Mouse (Mus musculus): ENCODE results near the gene Phactr4.

Gene Phactr4

GRCm38 (mm10) chr4:132369953-132370750, 52.1 kb downstream of the Phactr4 start:
- no peak for DNase-seq (ENCODE audit: low read depth in 2 of 2, low spot score in 2 of 2)

GRCm38 (mm10) chr4:132367480-132368201, 54.6 kb downstream of the Phactr4 start:
- DNase-seq (ENCODE audit: low read depth in 2 of 2, low spot score in 2 of 2): no peak

GRCm38 (mm10) chr4:132365450-132366060, 56.7 kb downstream of the Phactr4 start:
- no peak for DNase-seq (ENCODE audit: low read depth in 2 of 2, low spot score in 2 of 2)

GRCm38 (mm10) chr4:132363487-132363886, 58.8 kb downstream of the Phactr4 start:
- DNase-seq (ENCODE audit: low read depth in 2 of 2, low spot score in 2 of 2): no peak

GRCm38 (mm10) chr4:132359510-132359909, 62.8 kb downstream of the Phactr4 start:
- no peak for DNase-seq (ENCODE audit: low read depth in 2 of 2, low spot score in 2 of 2)

GRCm38 (mm10) chr4:132356170-132356569, 66.1 kb downstream of the Phactr4 start:
- peak in 1 of 2 experiments; percentile 23 for DNase-seq (ENCODE audit: low read depth in 2 of 2, low spot score in 2 of 2)

GRCm38 (mm10) chr4:132355403-132355802, 66.9 kb downstream of the Phactr4 start:
- DNase-seq (ENCODE audit: low read depth in 2 of 2, low spot score in 2 of 2): no peak

GRCm38 (mm10) chr4:132354571-132354970, 67.7 kb downstream of the Phactr4 start:
- no peak for DNase-seq (ENCODE audit: low read depth in 2 of 2, low spot score in 2 of 2)

GRCm38 (mm10) chr4:132353481-132353885, 68.8 kb downstream of the Phactr4 start, which contains the start of gene Rcc1:
Gene Rcc1 (minus strand): TSS chr4:132353605.
- peak; percentile 91 to 92 for DNase-seq (ENCODE audit: low read depth in 2 of 2, low spot score in 2 of 2)

GRCm38 (mm10) chr4:132352739-132353138, 69.5 kb downstream of the Phactr4 start:
- DNase-seq (ENCODE audit: low read depth in 2 of 2, low spot score in 2 of 2): no peak

GRCm38 (mm10) chr4:132351401-132351800, 70.9 kb downstream of the Phactr4 start:
- DNase-seq (ENCODE audit: low read depth in 2 of 2, low spot score in 2 of 2): no peak

- DNase-seq (ENCODE audit: low read depth in 2 of 2, low spot score in 2 of 2): no peak
Measured at GRCm38 (mm10) chr4:132350854-132351253, 71.4 kb downstream of the Phactr4 start.

GRCm38 (mm10) chr4:132350123-132350740, 72.1 kb downstream of the Phactr4 start:
- no peak for DNase-seq (ENCODE audit: low read depth in 2 of 2, low spot score in 2 of 2)

- no peak for DNase-seq (ENCODE audit: low read depth in 2 of 2, low spot score in 2 of 2)
Measured at GRCm38 (mm10) chr4:132349495-132350122, 72.7 kb downstream of the Phactr4 start.

GRCm38 (mm10) chr4:132346661-132347060, 75.6 kb downstream of the Phactr4 start:
- DNase-seq (ENCODE audit: low read depth in 2 of 2, low spot score in 2 of 2): no peak

GRCm38 (mm10) chr4:132346261-132346660, 76.0 kb downstream of the Phactr4 start:
- no peak for DNase-seq (ENCODE audit: low read depth in 2 of 2, low spot score in 2 of 2)

GRCm38 (mm10) chr4:132345843-132346212, 76.5 kb downstream of the Phactr4 start:
- no peak for DNase-seq (ENCODE audit: low read depth in 2 of 2, low spot score in 2 of 2)

GRCm38 (mm10) chr4:132345135-132345842, 77.0 kb downstream of the Phactr4 start:
- peak; percentile 85 to 90 for DNase-seq (ENCODE audit: low read depth in 2 of 2, low spot score in 2 of 2)

- DNase-seq (ENCODE audit: low read depth in 2 of 2, low spot score in 2 of 2): no peak
Measured at GRCm38 (mm10) chr4:132344403-132345134, 77.7 kb downstream of the Phactr4 start.

- DNase-seq (ENCODE audit: low read depth in 2 of 2, low spot score in 2 of 2): no peak
Measured at GRCm38 (mm10) chr4:132341451-132341850, 80.8 kb downstream of the Phactr4 start.

All from CD8-positive naive resting alpha-beta T cell, adult 2 months (primary cell).